Mouse (Mus musculus) thymus, adult 18-20 months (tissue): ENCODE results near the gene Chpf.

Experiments
- DNase-seq, 2 experiments: peaks; one replicate each; pipeline ENCODE4 v3.0.0; 2022; ENCODE audit warnings: mixed read lengths in 2 of 2

The Chpf gene

GRCm38 (mm10) chr1:75458025-75458788 is 20.9 kb downstream of the Chpf start:
- no peak for DNase-seq

- no peak for DNase-seq
These were observed 21.4 kb downstream of the Chpf start for GRCm38 (mm10) chr1:75457710-75458024.

GRCm38 (mm10) chr1:75456746-75457564 is 22.2 kb downstream of the Chpf start:
- DNase-seq: no peak

DNA sequence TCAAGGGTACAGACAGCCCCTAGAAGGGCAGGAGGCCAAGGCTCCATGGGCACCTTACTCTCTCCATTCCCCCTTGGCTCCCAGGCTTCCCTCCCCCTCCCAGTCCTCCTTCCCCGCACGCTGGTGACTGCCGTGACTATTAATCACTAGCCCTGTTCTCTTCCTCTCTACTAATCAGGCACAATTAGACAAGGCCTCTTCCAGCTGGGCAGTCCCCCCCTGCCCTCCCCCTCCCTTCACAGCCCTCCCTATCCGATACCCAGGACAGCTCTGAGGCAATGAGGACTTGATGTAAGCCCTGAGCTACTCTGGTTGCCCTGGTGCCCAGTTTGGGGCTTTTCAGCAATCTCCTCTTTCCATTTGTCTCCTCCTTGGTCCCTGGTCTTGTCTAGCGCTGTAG is 23.2 kb downstream of the Chpf start:
- no peak for DNase-seq

DNA sequence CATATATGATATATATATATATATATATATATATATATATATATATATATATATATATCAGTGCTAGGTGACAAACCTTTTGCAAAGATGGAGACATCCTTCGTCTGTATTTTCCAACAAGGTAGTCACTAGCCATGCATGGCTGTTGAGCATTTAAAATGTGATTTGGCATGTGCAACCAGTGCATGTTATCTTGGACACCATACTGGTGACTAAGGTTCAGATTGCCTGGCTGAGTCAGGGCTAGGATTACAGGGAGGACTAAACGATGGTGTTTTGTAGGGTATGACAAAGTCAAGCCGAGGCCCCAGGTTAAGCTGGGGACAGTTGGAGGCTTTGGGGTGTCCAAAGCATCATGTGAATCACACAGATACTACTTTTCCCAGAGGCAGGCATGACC is 23.7 kb downstream of the Chpf start:
- DNase-seq: no peak

- no peak for DNase-seq
These were observed 27.2 kb downstream of the Chpf start for GRCm38 (mm10) chr1:75451900-75452299.

GRCm38 (mm10) chr1:75450314-75451005 is 28.6 kb downstream of the Chpf start, which contains the start of gene Asic4:
Gene Asic4 (plus strand): TSS chr1:75450436.
- DNase-seq: no peak

DNA sequence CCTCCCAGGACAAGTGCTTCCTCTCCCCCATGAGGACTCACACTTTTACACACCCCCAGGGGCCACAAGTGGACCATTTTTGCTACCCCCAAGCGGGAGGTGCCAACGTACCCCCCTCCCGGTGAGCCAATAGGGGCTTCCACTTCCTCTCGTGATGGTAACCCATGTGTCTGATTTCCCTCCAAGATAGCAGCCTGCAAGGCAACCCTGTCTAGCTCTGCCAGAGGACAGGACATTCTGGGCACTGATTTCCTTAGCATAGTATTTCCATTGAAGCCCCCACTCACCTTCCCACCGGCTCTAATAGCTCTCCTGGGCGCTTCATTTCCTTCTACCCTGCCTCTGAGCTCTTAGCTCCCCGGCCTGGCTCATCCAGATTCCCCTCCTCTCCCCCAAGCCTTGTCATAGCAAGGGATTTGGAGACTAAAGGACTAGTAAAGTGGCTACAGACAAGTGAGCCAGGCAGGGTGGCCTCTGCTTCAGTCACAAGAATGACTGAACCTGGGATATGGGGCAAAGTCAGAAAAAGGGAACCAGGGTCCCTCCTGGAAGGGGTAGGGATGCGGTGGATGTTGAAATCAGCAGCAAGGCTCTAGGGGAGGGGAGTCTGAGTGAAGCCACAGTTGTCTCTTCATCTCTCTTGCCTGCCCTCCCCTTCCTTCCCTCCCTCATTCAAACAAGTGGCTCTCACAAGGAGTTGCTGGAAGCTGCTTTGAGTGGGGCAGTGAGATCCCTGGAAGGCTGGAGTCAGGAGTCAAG is 29.6 kb downstream of the Chpf start:
- no peak for DNase-seq

DNA sequence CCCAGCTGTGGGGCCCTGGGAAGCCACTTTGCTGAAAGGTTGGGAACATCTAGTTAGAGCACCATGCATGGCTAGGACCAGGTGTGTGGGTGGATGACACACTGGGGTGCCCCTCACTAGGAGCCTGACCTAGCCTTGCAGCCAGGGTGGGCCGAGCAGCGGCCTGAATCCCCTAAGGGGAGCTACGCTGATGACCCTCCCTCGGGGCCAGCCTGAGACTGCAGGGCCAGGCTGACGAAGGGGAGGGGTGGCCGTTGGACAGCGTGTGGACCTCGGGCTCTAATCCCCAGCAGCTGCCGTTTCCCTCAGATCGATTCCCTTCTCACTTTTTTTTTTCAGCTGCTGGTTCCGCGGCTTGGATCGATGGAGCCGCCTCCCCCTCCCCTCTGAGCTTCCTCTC is 30.2 kb downstream of the Chpf start:
- DNase-seq: no peak

- DNase-seq: no peak
These were observed 31.1 kb downstream of the Chpf start for GRCm38 (mm10) chr1:75448052-75448431.

DNA sequence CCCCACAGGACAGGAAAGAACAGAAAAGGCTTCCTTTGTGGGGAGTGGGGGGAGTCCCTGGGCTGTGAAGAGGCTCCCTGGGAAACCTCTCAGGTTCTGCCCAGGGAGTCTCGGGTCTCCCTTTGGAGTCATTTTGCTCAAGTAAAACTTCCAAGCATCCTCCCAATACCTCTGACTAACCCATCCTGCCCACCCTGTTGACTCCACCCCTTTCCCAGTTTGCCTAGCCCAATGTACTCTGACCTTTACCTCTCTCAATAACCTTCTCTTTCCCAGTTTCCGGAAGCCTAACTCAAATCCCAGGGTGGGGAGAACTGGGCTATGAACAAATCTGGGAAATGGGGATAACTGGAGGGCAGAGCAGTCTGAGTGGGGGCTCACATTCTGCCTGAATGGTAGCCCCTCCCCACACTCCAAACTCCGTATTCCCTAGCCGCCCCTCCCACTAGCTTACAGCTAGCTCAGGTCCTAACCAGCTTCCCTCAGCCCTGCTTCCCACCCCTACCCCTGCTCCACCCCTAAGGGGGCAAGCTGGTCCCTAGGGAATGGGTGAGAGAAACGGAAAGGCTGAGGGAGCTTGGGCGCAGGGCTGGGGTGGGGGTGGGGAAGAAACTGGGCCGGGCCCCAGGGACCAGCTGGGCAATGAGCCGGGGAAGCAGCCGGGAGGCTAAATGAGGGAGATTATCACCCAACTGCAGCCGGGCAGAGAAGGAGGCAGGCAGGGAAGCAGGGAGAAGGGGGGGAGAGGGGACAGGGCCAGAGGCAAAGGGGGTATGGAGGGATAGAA is 31.6 kb downstream of the Chpf start:
- DNase-seq: no peak

GRCm38 (mm10) chr1:75446656-75447055 is 32.5 kb downstream of the Chpf start:
- no peak for DNase-seq

DNA sequence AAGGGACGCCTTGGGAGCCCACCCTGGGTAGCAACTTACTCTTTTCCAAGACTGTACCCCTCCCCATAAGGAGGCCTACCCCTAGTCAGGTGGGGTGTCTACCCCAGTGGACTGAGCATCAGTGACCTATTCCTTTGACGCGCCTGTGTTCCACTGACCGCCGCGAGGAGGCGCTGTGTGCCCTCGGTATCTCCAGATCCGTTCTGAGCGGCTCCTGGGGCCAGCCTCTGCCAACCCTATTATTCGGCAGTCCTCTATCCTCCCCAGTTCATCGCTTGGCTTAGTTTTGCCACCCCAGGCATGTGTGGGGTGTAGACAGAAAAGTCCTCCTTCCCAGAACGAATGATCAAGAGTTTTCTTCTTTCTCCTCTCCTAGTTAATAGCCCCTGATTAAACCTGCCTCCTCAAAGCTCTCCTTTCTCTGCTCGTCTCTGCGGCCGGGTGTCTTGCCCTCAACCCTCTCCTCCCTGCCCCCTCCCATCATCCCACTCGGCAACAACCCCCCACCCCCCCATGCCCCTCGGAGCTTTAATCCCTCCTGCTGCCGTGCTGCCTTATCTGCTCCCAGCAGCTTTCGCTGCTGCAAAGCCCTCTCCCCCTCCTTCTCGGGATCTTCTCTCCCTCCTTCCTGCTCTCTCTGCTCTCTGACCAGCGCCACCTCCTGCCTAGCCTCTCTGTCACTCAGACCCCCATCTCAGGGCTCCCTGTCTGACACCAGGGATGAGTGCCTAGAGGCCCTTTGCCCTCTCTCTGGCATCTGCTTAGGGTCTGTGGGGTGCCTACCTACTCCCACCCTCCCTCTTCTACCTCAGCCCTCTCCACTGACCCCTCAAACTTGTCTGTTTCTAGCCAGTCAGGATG is 33.1 kb downstream of the Chpf start:
- peak; percentile 22 to 25 for DNase-seq

DNA sequence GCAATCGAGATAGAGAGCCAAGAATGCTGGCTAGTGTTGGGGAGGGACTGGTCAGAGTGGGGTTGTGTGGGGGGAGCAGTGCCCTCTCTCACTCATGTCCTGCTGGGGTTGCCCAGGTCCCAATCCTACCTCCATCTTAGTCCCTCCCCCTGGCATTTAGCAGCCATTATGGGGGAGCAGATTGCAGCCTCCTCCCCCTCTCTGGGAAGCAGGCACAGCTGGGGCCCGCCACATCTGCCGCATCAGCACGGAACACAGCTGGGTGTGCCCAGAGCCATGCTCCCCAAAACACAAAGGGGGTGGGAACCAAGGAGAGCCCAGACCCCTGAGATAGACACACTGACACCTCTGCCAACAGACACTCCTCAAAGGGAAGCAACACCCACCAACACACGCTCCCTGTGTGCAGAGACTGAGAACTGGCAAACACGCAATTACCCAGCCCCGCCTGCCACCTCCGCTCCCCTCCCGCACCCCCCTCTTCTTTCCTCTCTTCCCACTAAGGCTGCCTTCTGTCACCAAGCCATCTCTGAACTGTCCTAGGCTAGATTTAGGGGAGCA is 33.9 kb downstream of the Chpf start:
- no peak for DNase-seq

DNA sequence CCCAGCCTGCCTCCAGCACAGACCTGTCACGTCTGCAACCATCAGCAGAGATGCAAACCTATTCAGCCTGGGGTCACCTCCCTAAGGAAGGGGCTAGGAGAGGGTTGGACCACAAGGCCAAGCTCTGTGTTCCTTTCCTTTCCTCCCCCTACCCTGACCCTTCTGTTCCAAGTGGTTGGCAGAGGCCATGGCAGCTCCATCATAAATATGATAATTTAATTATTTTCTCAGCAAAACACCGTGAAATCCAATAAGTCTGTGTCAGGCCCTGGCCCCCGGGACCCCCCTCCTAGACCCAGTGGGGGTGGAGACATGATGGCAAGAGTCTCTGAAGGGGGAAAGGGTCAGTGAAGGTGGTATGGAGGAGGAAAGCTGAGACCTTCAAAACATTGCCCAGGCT is 34.9 kb downstream of the Chpf start:
- DNase-seq: no peak

GRCm38 (mm10) chr1:75443247-75444024 is 35.7 kb downstream of the Chpf start:
- DNase-seq: no peak

- no peak for DNase-seq
These were observed 36.3 kb downstream of the Chpf start for GRCm38 (mm10) chr1:75442811-75443210.

DNA sequence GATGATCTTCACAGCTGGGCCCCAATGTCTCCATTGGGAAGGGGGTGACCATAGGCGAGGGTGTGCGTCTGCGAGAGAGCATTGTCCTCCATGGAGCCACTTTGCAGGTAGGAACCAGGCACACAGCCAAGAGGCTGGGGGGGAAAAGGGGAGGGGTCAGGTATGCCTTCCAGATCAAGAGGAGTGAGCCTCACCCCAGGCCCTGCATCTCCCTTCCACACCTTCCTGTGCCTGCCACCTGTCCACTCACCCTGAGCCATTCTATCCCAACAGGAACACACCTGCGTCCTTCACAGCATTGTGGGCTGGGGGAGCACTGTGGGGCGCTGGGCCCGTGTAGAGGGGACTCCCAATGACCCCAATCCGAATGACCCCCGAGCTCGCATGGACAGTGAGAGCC is 36.9 kb downstream of the Chpf start:
- no peak for DNase-seq

- DNase-seq: no peak
These were observed 37.6 kb downstream of the Chpf start for GRCm38 (mm10) chr1:75441471-75441996.

- no peak for DNase-seq
These were observed 38.4 kb downstream of the Chpf start for GRCm38 (mm10) chr1:75440661-75441060.
